Mouse (Mus musculus) hindbrain, postnatal 0 days (tissue): Measurements from ENCODE around the gene Shb. TPM values are rescaled to one million over a fixed set of nuclear protein-coding genes. Genes with fewer than 3 reads are reported as not detected.

Experiments
- ATAC-seq: fragments of 200-750 bp; cut with Nextera tagmentation; 2 replicates; pipeline ENCODE4 v1.8.0; 2017; ENCODE audit warnings: mild to moderate bottlenecking, moderate TSS enrichment, moderate library complexity
- DNase-seq: peaks from one replicate; pipeline ENCODE4 v3.0.0-alpha.2; 2015; ENCODE audit warnings: low spot score
- H3K27ac ChIP-seq: fragments of 300-500 bp; sonication (generic); 2 replicates; pipeline ENCODE4 v1.5.1; 2014; ENCODE audit warnings: mild to moderate bottlenecking
- H3K27me3 ChIP-seq: fragments of 300-500 bp; sonication (generic); 2 replicates; pipeline ENCODE4 v1.6.1; 2014; ENCODE audit warnings: low read length, mixed read lengths; ENCODE audit not compliant: insufficient read depth
- H3K36me3 ChIP-seq: fragments of 300-500 bp; sonication (generic); 2 replicates; pipeline ENCODE4 v1.6.1; 2014; ENCODE audit warnings: low read length, mixed read lengths; ENCODE audit not compliant: insufficient read depth
- H3K4me1 ChIP-seq: fragments of 300-500 bp; sonication (generic); 2 replicates; pipeline ENCODE4 v1.6.1; 2014; ENCODE audit warnings: antibody characterized with exemption, low read length, mixed read lengths; ENCODE audit not compliant: insufficient read depth
- H3K4me2 ChIP-seq: fragments of 300-500 bp; sonication (generic); 2 replicates; pipeline ENCODE4 v1.6.1; 2014; ENCODE audit warnings: low read depth, mild to moderate bottlenecking, low read length, moderate library complexity, mixed read lengths
- H3K4me3 ChIP-seq: fragments of 300-500 bp; sonication (generic); 2 replicates; pipeline ENCODE4 v1.5.1; 2014; ENCODE audit warnings: low read length
- H3K9ac ChIP-seq: fragments of 300-500 bp; sonication (generic); replicated peaks from 2 replicates; pipeline ENCODE4 v1.6.1; 2014; ENCODE audit warnings: mild to moderate bottlenecking, low read length, moderate library complexity, mixed read lengths
- H3K9me3 ChIP-seq: fragments of 300-500 bp; sonication (generic); 2 replicates; pipeline ENCODE4 v1.6.1; 2016; ENCODE audit warnings: low read length, mixed read lengths
- CTCF ChIP-seq: IDR thresholded peaks from 2 replicates; pipeline ENCODE4 v1.5.1; 2016; ENCODE audit warnings: antibody characterized with exemption, control low read depth, low read depth
- WGBS: fragments of 180-500 bp; shearing (Covaris S2); extraction: QIAGEN DNeasy Blood & Tissue Kit; methylation state at CpG from one replicate; pipeline ENCODE4 v1.1.7; 2014; 5-methylcytosine and 5-hydroxymethylcytosine counted together
- polyA plus RNA-seq: library from polyadenylated mRNA; unstranded; fragments of >200 nt; fragmentation: Nextera tagmentation; extraction: Ambion mirVana; gene quantifications from 2 replicates; pipeline ENCODE4 v1.2.1, GENCODE M21; 2015
- total RNA-seq: library from RNA; depleted of rRNA; stranded (reverse); fragments of >200 nt; gene quantifications from 2 replicates; pipeline ENCODE4 v1.2.3, GENCODE M21; 2014

The Shb gene
- total and polyA plus RNA-seq, 2 experiments from 2014 or later = 6.1 to 33.6 TPM

GRCm38 (mm10) chr4:45499081-45499480 lies 33.2 kb downstream of the Shb start:
- ATAC-seq (no peak), DNase-seq (no peak)
- 42% methylated on average over 6 of the region's 6 CpGs for WGBS
- Histone ChIP-seq H3K27ac (no peak overlapping the region), H3K4me2 (no peak overlapping the region), H3K9me3 (no peaks in the 10 kb centered on the region), H3K4me1 (peaks cover 24% of the 10 kb centered on the region), H3K4me3 (no peak overlapping the region), H3K9ac (no peak overlapping the region), H3K36me3 (no peaks in the 10 kb centered on the region), H3K27me3 (no peaks in the 10 kb centered on the region)
- no peak for TF ChIP-seq CTCF

GRCm38 (mm10) chr4:45498345-45498744 lies 33.9 kb downstream of the Shb start:
- no peak for DNase-seq
- Histone ChIP-seq H3K4me3 (no peak overlapping the region), H3K4me1 (peaks cover 27% of the 10 kb centered on the region), H3K4me2 (no peak overlapping the region), H3K27ac (no peak overlapping the region), H3K27me3 (no peaks in the 10 kb centered on the region), H3K9ac (no peak overlapping the region), H3K9me3 (no peaks in the 10 kb centered on the region), H3K36me3 (no peaks in the 10 kb centered on the region)
- no peak for ATAC-seq
- WGBS = 35% methylated on average over 5 of the region's 5 CpGs
- no peak for TF ChIP-seq CTCF

GRCm38 (mm10) chr4:45497282-45497681 lies 35.0 kb downstream of the Shb start:
- Histone ChIP-seq H3K9ac (no peak overlapping the region), H3K27me3 (no peaks in the 10 kb centered on the region), H3K4me3 (no peak overlapping the region), H3K27ac (no peak overlapping the region), H3K9me3 (no peaks in the 10 kb centered on the region), H3K36me3 (no peaks in the 10 kb centered on the region), H3K4me1 (peaks cover 37% of the 10 kb centered on the region), H3K4me2 (no peak overlapping the region)
- WGBS = 38% methylated on average over 6 of the region's 6 CpGs
- DNase-seq (no peak), ATAC-seq (no peak)
- no peak for TF ChIP-seq CTCF

GRCm38 (mm10) chr4:45495531-45496201 lies 36.6 kb downstream of the Shb start:
- Histone ChIP-seq H3K4me1 (peaks cover 41% of the 10 kb centered on the region), H3K4me2 (no peak overlapping the region), H3K27me3 (no peaks in the 10 kb centered on the region), H3K4me3 (no peak overlapping the region), H3K9ac (no peak overlapping the region), H3K9me3 (no peaks in the 10 kb centered on the region), H3K36me3 (no peaks in the 10 kb centered on the region), H3K27ac (no peak overlapping the region)
- ATAC-seq (no peak), DNase-seq (no peak)
- TF ChIP-seq CTCF = no peak
- 65% methylated on average over 8 of the region's 8 CpGs for WGBS

- WGBS = 28% methylated on average over 6 of the region's 6 CpGs
- no peak overlapping the region for H3K27ac ChIP-seq
- ATAC-seq (0 out of 2 replicates have a peak, but pooled peaks have one; percentile 11), DNase-seq (no peak)
- no peak for TF ChIP-seq CTCF
- no peak overlapping the region for H3K4me3 ChIP-seq
- no peaks in the 10 kb centered on the region for H3K27me3 ChIP-seq
- H3K9ac ChIP-seq = no peak overlapping the region
- H3K4me2 ChIP-seq = no peak overlapping the region
- H3K9me3 ChIP-seq = no peaks in the 10 kb centered on the region
- H3K36me3 ChIP-seq = no peaks in the 10 kb centered on the region
- H3K4me1 ChIP-seq = peaks cover 57% of the 10 kb centered on the region
Observed at GRCm38 (mm10) chr4:45493786-45494400, 38.4 kb downstream of the Shb start.

GRCm38 (mm10) chr4:45493118-45493517 lies 39.2 kb downstream of the Shb start:
- 18% methylated on average over 7 of the region's 7 CpGs for WGBS
- no peak overlapping the region for H3K27ac ChIP-seq
- no peak for ATAC-seq
- no peak overlapping the region for H3K4me2 ChIP-seq
- no peaks in the 10 kb centered on the region for H3K36me3 ChIP-seq
- no peak overlapping the region for H3K9ac ChIP-seq
- DNase-seq = no peak
- no peaks in the 10 kb centered on the region for H3K9me3 ChIP-seq
- TF ChIP-seq CTCF = no peak
- peaks cover 53% of the 10 kb centered on the region for H3K4me1 ChIP-seq
- no peak overlapping the region for H3K4me3 ChIP-seq
- H3K27me3 ChIP-seq = no peaks in the 10 kb centered on the region

GRCm38 (mm10) chr4:45492681-45493081 lies 39.6 kb downstream of the Shb start:
- WGBS = 45% methylated on average over 5 of the region's 5 CpGs
- Histone ChIP-seq H3K27me3 (no peaks in the 10 kb centered on the region), H3K9me3 (no peaks in the 10 kb centered on the region), H3K9ac (no peak overlapping the region), H3K4me3 (no peak overlapping the region), H3K4me2 (no peak overlapping the region), H3K27ac (no peak overlapping the region), H3K4me1 (peaks cover 53% of the 10 kb centered on the region), H3K36me3 (no peaks in the 10 kb centered on the region)
- no peak for ATAC-seq
- TF ChIP-seq CTCF = no peak
- no peak for DNase-seq
